ENCODE assay signal across 8 mouse cellular contexts in the genomic region with DNA sequence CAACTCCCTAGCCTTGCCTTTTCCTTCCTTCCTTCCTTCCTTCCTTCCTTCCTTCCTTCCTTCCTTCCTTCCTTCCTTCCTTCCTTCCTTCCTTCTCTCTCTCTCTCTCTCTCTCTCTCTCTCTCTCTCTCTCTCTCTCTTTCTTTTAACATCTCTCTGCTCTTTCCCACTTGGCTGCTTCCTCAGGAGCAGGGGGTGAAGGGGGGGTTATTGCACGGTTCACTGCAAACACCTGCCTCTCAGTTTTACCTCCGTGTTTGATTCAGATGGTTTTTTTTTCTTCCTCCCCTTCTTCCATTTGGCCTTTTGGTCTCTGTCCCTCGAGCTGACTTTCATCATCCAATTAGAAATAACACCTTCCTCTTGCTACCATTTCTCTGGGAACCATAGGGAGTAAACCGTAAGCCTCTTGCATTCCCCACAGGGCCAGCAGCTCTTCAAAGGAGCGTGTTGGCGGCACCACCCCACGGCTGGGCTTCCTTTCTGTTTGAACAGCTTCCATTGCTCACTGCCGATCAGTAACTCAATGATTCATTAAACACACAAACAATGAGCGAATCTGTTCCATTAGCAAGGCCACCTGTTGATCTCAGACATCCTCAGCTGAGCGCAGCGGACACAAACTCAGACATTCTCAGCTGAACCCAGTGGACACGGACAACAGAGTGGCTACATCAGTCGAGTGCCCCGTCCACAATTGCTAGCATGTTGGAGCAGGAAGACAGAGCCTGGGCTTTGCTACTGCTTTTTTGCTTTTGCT.
DNase-seq lines count a peak whose midpoint lies in the region; ATAC-seq and TF ChIP-seq lines count a peak whose summit lies in the region.

No protein-coding gene starts in this region.

- no peaks in the 10 kb centered on the region for H3K27me3 ChIP-seq in forebrain, embryonic 12.5 days
- no peaks in the 10 kb centered on the region for H3K27me3 ChIP-seq in hindbrain, postnatal 0 days (ENCODE audit: insufficient read depth, low read length)
- H3K27me3 ChIP-seq in midbrain, embryonic 12.5 days: no peaks in the 10 kb centered on the region; the same call in 1 of the 2 replicates
- no peaks in the 10 kb centered on the region for H3K27me3 ChIP-seq in stomach, postnatal 0 days (ENCODE audit: control insufficient read depth, insufficient read depth, low read length)

- no peak overlapping the region for H3K9ac ChIP-seq in forebrain, embryonic 12.5 days
- H3K9ac ChIP-seq in hindbrain, postnatal 0 days (replicated peaks; ENCODE audit: low read length): no peak overlapping the region; the same call in 1 of the 2 replicates
- H3K9ac ChIP-seq in midbrain, embryonic 12.5 days (replicated peaks): no peak overlapping the region
- H3K9ac ChIP-seq in stomach, postnatal 0 days (ENCODE audit: low read length): no peak overlapping the region

- no peak for TF ChIP-seq CTCF in gastrocnemius, adult 2 months (IDR thresholded peaks at IDR 0.05)
- no peak for TF ChIP-seq CTCF in hindbrain, postnatal 0 days (IDR thresholded peaks at IDR 0.05; ENCODE audit: low read depth)
- TF ChIP-seq CTCF in stomach, postnatal 0 days (IDR thresholded peaks at IDR 0.05; ENCODE audit: low read depth): no peak

- intact Hi-C loops in gastrocnemius, adult 2 months (cut with DNase I): no loop called here
- intact Hi-C loops in left cerebral cortex, postnatal 25 days (cut with DNase I): no loop called here

- H3K4me2 ChIP-seq in forebrain, embryonic 12.5 days: peak overlapping the region; percentile 46
- H3K4me2 ChIP-seq in hindbrain, postnatal 0 days (ENCODE audit: low read depth, low read length): peak overlapping the region; percentile 59
- H3K4me2 ChIP-seq in midbrain, embryonic 12.5 days (replicated peaks): peak overlapping the region; percentile 29
- H3K4me2 ChIP-seq in stomach, postnatal 0 days (replicated peaks; ENCODE audit: low read depth): peak overlapping the region; percentile 42

- no peak for ATAC-seq in forebrain, embryonic 12.5 days (ENCODE audit: low FRiP score)
- ATAC-seq in hindbrain, postnatal 0 days: peak; percentile 77
- no peak for ATAC-seq in midbrain, embryonic 12.5 days (ENCODE audit: low FRiP score, low read depth)
- ATAC-seq in stomach, postnatal 0 days (ENCODE audit: low FRiP score, low TSS enrichment): peak; percentile 96

- H3K9me3 ChIP-seq in forebrain, embryonic 12.5 days: no peaks in the 10 kb centered on the region
- no peaks in the 10 kb centered on the region for H3K9me3 ChIP-seq in hindbrain, postnatal 0 days (ENCODE audit: low read length)
- H3K9me3 ChIP-seq in midbrain, embryonic 12.5 days: no peaks in the 10 kb centered on the region
- H3K9me3 ChIP-seq in stomach, postnatal 0 days (ENCODE audit: control insufficient read depth, low read length): no peaks in the 10 kb centered on the region

- no peak for TF ChIP-seq EP300 in stomach, postnatal 0 days (optimal IDR thresholded peaks at IDR 0.05)

- H3K4me1 ChIP-seq in forebrain, embryonic 12.5 days: peaks cover 8% of the 10 kb centered on the region; the same call in 1 of the 2 replicates
- no peaks in the 10 kb centered on the region; the same call in 1 of the 2 replicates for H3K4me1 ChIP-seq in hindbrain, postnatal 0 days (ENCODE audit: insufficient read depth, low read length)
- 0 out of 2 replicates have a peak, but pooled peaks cover 8% of the 10 kb centered on the region for H3K4me1 ChIP-seq in midbrain, embryonic 12.5 days
- H3K4me1 ChIP-seq in stomach, postnatal 0 days (replicated peaks; ENCODE audit: control insufficient read depth, insufficient read depth): no peaks in the 10 kb centered on the region

- H3K36me3 ChIP-seq in forebrain, embryonic 12.5 days (replicated peaks): no peaks in the 10 kb centered on the region
- H3K36me3 ChIP-seq in hindbrain, postnatal 0 days (ENCODE audit: insufficient read depth, low read length): no peaks in the 10 kb centered on the region
- no peaks in the 10 kb centered on the region for H3K36me3 ChIP-seq in midbrain, embryonic 12.5 days
- H3K36me3 ChIP-seq in stomach, postnatal 0 days (ENCODE audit: control insufficient read depth, insufficient read depth, low read length): no peaks in the 10 kb centered on the region

- peak overlapping the region; percentile 44 for H3K4me3 ChIP-seq in gastrocnemius, adult 2 months
- H3K4me3 ChIP-seq in forebrain, embryonic 12.5 days (replicated peaks): peak overlapping the region; percentile 13; the same call in 1 of the 2 replicates
- H3K4me3 ChIP-seq in hindbrain, postnatal 0 days (ENCODE audit: low read length): peak overlapping the region; percentile 31
- peak overlapping the region; percentile 9; the same call in 1 of the 2 replicates for H3K4me3 ChIP-seq in midbrain, embryonic 12.5 days
- peak overlapping the region; percentile 15; the same call in 1 of the 2 replicates for H3K4me3 ChIP-seq in stomach, postnatal 0 days (ENCODE audit: low read depth, low read length)

- no peak overlapping the region for H3K27ac ChIP-seq in gastrocnemius, adult 2 months
- H3K27ac ChIP-seq in forebrain, embryonic 12.5 days: no peak overlapping the region
- no peak overlapping the region for H3K27ac ChIP-seq in hindbrain, postnatal 0 days
- H3K27ac ChIP-seq in midbrain, embryonic 12.5 days (replicated peaks): no peak overlapping the region
- no peak overlapping the region; the same call in 1 of the 2 replicates for H3K27ac ChIP-seq in stomach, postnatal 0 days (replicated peaks)

- DNase-seq in gastrocnemius, adult 2 months: no peak
- DNase-seq in gastrocnemius, postnatal 10 days: no peak
- DNase-seq in hindbrain, postnatal 0 days (ENCODE audit: low spot score): peak; percentile 75
- peak; percentile 12 to 17 for DNase-seq in left cerebral cortex, postnatal 25 days (ENCODE audit: low spot score in 2 of 2)
- peak; percentile 69 for DNase-seq in stomach, postnatal 0 days (ENCODE audit: low spot score)
- DNase-seq in gastrocnemius, postnatal 4 days (ENCODE audit: low spot score in 2 of 2): no peak

- WGBS in forebrain, embryonic 12.5 days: 16% methylated on average over 14 of the region's 14 CpGs
- WGBS in hindbrain, postnatal 0 days: 12% methylated on average over 14 of the region's 14 CpGs
- WGBS in midbrain, embryonic 12.5 days: 26% methylated on average over 14 of the region's 14 CpGs
- 8% methylated on average over 14 of the region's 14 CpGs for WGBS in stomach, postnatal 0 days

Comparison
In these comparisons a context has a peak if more than half of its experiments do, and no peak if none do; other contexts are left out.
1. DNase-seq: peak in hindbrain, postnatal 0 days (single experiment), left cerebral cortex, postnatal 25 days (2 of 2) and stomach, postnatal 0 days (single experiment); none in gastrocnemius, adult 2 months (single experiment), gastrocnemius, postnatal 10 days (single experiment) and gastrocnemius, postnatal 4 days (0 of 2).
2. ATAC-seq: peak in hindbrain, postnatal 0 days (single experiment) and stomach, postnatal 0 days (single experiment); none in forebrain, embryonic 12.5 days (single experiment) and midbrain, embryonic 12.5 days (single experiment).
3. Peak in every context shown above with its lines, with median percentiles within 50 percentile points of each other: H3K4me3 ChIP-seq and H3K4me2 ChIP-seq.